ENCODE assay signal across 30 mouse cellular contexts in the genomic region with DNA sequence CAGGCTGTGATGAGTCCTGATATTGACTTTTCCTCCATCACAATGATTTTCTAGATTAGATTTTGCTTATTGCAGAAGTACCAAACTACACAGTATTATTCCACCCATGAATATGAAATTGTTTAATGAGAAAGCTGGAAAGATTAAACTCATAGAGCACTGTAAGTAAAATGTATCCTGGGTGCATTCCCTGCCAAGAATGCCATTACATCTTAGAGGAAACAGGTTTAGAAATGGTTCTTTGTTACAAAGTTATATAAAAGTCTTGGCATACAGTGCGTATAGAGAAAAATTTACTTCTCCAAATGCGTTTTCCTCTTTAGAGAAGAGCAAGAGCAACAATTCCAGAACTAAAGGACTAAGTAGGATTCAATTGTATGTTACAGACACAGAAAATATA.
"Had no signal": no experiment of that assay in that cellular context is flagged by ENCODE, and none has a peak within 500 bp of the region (broad histone marks: within the 10 kb centered on the region; RNA-seq: fewer than 3 reads in every experiment).

No protein-coding gene starts in this region.

- DNase-seq: left cerebral cortex, postnatal 4 days; liver; liver, embryonic 13.5 days; liver, postnatal 0 days; lung, adult 18-20 months; lung, adult 2 months; lung, embryonic 14.5 days; lung, postnatal 10 days; lung, postnatal 14 days; lung, postnatal 36 days; lung, postnatal 4 days; midbrain, embryonic 14.5 days had no signal

- ATAC-seq: liver, embryonic 12.5 days; liver, postnatal 0 days; lung, postnatal 0 days; midbrain, embryonic 13.5 days; midbrain, embryonic 15.5 days; midbrain, embryonic 16.5 days had no signal

- H3K4me3 ChIP-seq: limb, embryonic 10.5 days; limb, embryonic 12.5 days; limb, embryonic 13.5 days; limb, embryonic 15.5 days; liver, embryonic 12.5 days; liver, embryonic 13.5 days; liver, embryonic 15.5 days; lung, embryonic 15.5 days; megakaryocyte, embryonic 14.5 days; midbrain, embryonic 10.5 days; midbrain, embryonic 12.5 days; midbrain, embryonic 13.5 days; midbrain, embryonic 15.5 days; myocyte; neural tube, embryonic 12.5 days had no signal

- H3K27ac ChIP-seq: limb, embryonic 10.5 days; limb, embryonic 12.5 days; limb, embryonic 13.5 days; limb, embryonic 15.5 days; liver, embryonic 12.5 days; liver, embryonic 13.5 days; liver, embryonic 14.5 days; liver, embryonic 15.5 days; lung, embryonic 15.5 days; macrophage; midbrain, embryonic 10.5 days; midbrain, embryonic 12.5 days; midbrain, embryonic 13.5 days; midbrain, embryonic 15.5 days; neural tube, embryonic 12.5 days had no signal
